Mouse (Mus musculus) brain, embryonic 14.5 days (tissue): ENCODE measurements around the gene Etl4.

Source experiments
- CTCF ChIP-seq: fragments of 200-500 bp; IDR thresholded peaks from 2 replicates; pipeline ENCODE4 v1.5.1; 2012; ENCODE audit warnings: inconsistent platforms, mild to moderate bottlenecking, moderate library complexity, borderline replicate concordance; ENCODE audit not compliant: insufficient read depth, insufficient read length; ENCODE audit errors: extremely low read depth
- POLR2A ChIP-seq: fragments of 200-500 bp; IDR thresholded peaks from 2 replicates; pipeline ENCODE4 v1.6.1; 2012; ENCODE audit warnings: mild to moderate bottlenecking, inconsistent platforms, borderline replicate concordance; ENCODE audit not compliant: poor library complexity, insufficient read depth, insufficient read length, severe bottlenecking; ENCODE audit errors: extremely low read depth

GRCm38 (mm10) chr2:20689389-20689788, 779.8 kb downstream of the Etl4 start:
- TF ChIP-seq CTCF = no peak
- TF ChIP-seq POLR2A = no peak
